26 mouse cellular contexts compared by ENCODE assay signal in genomic region chr3:102498931-102499330, GRCm38 (mm10). TPM values are rescaled to one million over a fixed set of nuclear protein-coding genes. Genes with fewer than 3 reads are reported as not detected.
"Had no signal": no experiment of that assay in that cellular context is flagged by ENCODE, and none has a peak within 500 bp of the region (broad histone marks: within the 10 kb centered on the region; RNA-seq: fewer than 3 reads in every experiment).

No protein-coding gene starts in this region.

- H3K27ac ChIP-seq: embryonic facial prominence, embryonic 10.5 days; embryonic facial prominence, embryonic 15.5 days; forebrain, embryonic 10.5 days; forebrain, embryonic 12.5 days; forebrain, embryonic 13.5 days; forebrain, embryonic 15.5 days; gastrocnemius, adult 2 months; heart, adult 2 months; heart, embryonic 10.5 days had no signal

- H3K4me1 ChIP-seq: embryonic facial prominence, embryonic 12.5 days; forebrain, embryonic 10.5 days; forebrain, embryonic 12.5 days; forebrain, embryonic 13.5 days; forebrain, embryonic 15.5 days; heart, embryonic 10.5 days had no signal

- H3K9me3 ChIP-seq: embryonic facial prominence, embryonic 10.5 days; embryonic facial prominence, embryonic 12.5 days; embryonic facial prominence, embryonic 13.5 days; embryonic facial prominence, embryonic 15.5 days; forebrain, embryonic 10.5 days; forebrain, embryonic 12.5 days; forebrain, embryonic 13.5 days; forebrain, embryonic 15.5 days; heart, embryonic 10.5 days had no signal

- H3K4me3 ChIP-seq: embryonic facial prominence, embryonic 10.5 days; embryonic facial prominence, embryonic 12.5 days; embryonic facial prominence, embryonic 13.5 days; embryonic facial prominence, embryonic 15.5 days; erythroblast, embryonic 14.5 days; forebrain, embryonic 10.5 days; forebrain, embryonic 12.5 days; forebrain, embryonic 13.5 days; forebrain, embryonic 15.5 days; gastrocnemius, adult 2 months; heart, adult 2 months; heart, embryonic 10.5 days had no signal

- DNase-seq: cerebellum, postnatal 10 days; cerebellum, postnatal 14 days; cerebellum, postnatal 25 days; cerebellum, postnatal 36 days; embryo, embryonic 11 days; forebrain, postnatal 0 days; gastrocnemius, adult 2 months; gastrocnemius, postnatal 10 days; gastrocnemius, postnatal 14 days; gastrocnemius, postnatal 25 days; gastrocnemius, postnatal 36 days; heart, adult 11 months; heart, adult 18-20 months; heart, adult 2 months had no signal

- H3K36me3 ChIP-seq: embryonic facial prominence, embryonic 10.5 days; embryonic facial prominence, embryonic 12.5 days; embryonic facial prominence, embryonic 13.5 days; embryonic facial prominence, embryonic 15.5 days; forebrain, embryonic 10.5 days; forebrain, embryonic 12.5 days; forebrain, embryonic 15.5 days; heart, embryonic 10.5 days had no signal

- H3K9ac ChIP-seq: embryonic facial prominence, embryonic 12.5 days; embryonic facial prominence, embryonic 13.5 days; embryonic facial prominence, embryonic 15.5 days; forebrain, embryonic 12.5 days; forebrain, embryonic 13.5 days; forebrain, embryonic 15.5 days; forebrain, postnatal 0 days had no signal

RNA-seq across cellular contexts. Expression of gene Ngf, which starts 29.2 kb away (rescaled TPM):
- total RNA-seq: common myeloid progenitor, adult 5-6 weeks; granulocyte monocyte progenitor cell, adult 5-6 weeks had no signal
